Mouse (Mus musculus) neural tube, postnatal 0 days (tissue): ENCODE results near the gene Galntl5. TPM values are rescaled to one million over a fixed set of nuclear protein-coding genes. Genes with fewer than 3 reads are reported as not detected.

Experiments used
- microRNA-seq: library from miRNA; unstranded; fragments of <30 nt; microRNA quantifications from one replicate; pipeline ENCODE4, GENCODE M21; 2016
- polyA plus RNA-seq: library from polyadenylated mRNA; unstranded; fragments of >200 nt; fragmentation: Nextera tagmentation; extraction: Ambion mirVana; gene quantifications from 2 replicates; pipeline ENCODE4 v1.2.1, GENCODE M21; 2015

Gene Galntl5
- polyA plus RNA-seq, result not detected in 2 replicates

DNA sequence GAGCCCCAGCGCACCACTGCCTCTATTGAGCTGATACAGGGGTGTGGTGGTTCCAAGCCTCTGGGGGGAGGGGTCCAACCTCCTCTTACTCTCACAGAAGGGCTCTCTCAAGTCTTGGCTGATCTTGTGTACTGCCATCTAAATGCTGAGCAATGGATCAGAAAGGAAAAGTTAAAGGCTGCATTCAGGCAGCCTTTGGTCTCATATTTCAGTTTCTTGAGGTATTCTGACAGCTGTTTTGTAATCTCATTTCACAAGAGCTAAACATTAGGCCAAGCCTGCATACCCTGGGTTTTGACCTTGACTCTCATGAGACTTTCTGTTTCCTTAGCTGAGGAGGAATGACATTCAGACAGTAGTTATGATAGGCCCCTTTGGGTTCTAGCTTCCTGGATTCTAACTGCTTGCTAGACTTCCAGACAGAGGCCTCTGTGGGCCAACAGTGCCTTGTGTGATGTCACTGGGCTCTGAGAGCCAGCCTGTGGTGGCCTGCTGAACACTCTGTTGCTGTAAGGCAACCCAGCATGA is at the start of gene Galntl5:
Gene Galntl5 (plus strand): TSS at position 457 of the 528 bp plus-strand sequence.

GRCm38 (mm10) chr5:25221604-25222003 is 40.3 kb downstream of the Galntl5 start, which contains the start of gene Galnt11:
Gene Galnt11, plus strand, starts transcription at chr5:25221904.

DNA sequence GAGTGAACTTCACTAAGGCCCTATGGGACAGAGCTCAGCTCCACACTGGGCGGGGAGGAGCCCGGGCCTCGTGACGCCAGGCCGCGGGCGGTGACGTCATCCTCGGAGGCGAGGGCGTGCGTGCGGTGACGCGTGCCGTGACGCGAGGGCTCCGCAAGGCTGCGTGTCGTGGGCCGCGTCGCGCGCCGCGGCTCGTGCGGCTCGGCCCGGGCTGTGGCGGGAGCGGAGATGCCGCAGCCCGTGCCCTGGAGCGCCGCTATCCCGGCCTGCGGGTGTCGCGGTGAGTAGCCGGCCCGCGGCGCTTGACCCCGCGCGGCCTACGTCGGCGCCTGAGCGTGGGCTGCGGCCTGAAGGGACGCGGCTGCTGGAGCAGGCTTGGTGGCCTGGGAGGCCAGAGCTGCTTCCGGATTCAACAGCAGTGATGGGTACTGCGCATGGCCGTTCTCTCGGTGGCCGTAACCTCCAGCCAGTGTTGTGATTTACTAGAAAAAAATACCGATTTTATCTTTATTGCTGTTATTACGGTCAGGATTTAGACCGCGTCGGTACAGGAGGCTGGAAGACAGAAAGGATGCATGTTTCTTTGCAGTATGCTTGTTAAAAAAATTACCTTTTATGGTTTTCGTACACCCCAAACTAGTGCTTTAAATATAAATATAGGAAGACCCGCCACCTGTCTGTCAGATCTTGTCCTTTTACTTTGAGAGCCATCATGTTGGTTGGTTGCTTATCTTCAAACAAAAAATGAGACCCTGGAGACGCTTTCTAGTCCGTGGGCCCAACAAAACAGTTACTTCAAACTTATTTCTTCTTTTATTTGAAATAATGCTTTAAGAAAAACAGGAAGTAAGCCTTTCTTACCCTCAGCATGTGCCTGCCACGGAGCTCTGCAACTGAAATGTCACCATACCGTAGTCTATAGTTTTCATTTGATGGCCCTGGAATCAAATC is 41.8 kb downstream of the Galntl5 start, which contains the start of gene E130116L18Rik:
Gene E130116L18Rik (minus strand): TSS at position 402 of the 951 bp plus-strand sequence.

Small RNAs within 50 kb of the gene (microRNA-seq; reads per million reads assigned to microRNA genes)
- gene Gm26051, result not detected

Other genes starting within 250 kb of the Galntl5 start
- 81.9 and 82.1 TPM in 2 replicates for gene Prkag2, start 80.8 kb upstream of the Galntl5 start, polyA plus RNA-seq
- gene Galnt11, start 40.4 kb downstream of the Galntl5 start, polyA plus RNA-seq, result 59.3 and 63.0 TPM in 2 replicates
- 1.5 and 1.9 TPM in 2 replicates for gene E130116L18Rik, start 41.7 kb downstream of the Galntl5 start, polyA plus RNA-seq